Mouse (Mus musculus): ENCODE results near the gene Nrxn2. TPM values are rescaled to one million over a fixed set of nuclear protein-coding genes. Genes with fewer than 3 reads are reported as not detected.
A peak's percentile ranks its signal among the peaks of the same experiment; 100 is the strongest.

Nrxn2 gene
- total and polyA plus RNA-seq, 2 experiments from 2014 or later, result 49.4 to 256 TPM

DNA sequence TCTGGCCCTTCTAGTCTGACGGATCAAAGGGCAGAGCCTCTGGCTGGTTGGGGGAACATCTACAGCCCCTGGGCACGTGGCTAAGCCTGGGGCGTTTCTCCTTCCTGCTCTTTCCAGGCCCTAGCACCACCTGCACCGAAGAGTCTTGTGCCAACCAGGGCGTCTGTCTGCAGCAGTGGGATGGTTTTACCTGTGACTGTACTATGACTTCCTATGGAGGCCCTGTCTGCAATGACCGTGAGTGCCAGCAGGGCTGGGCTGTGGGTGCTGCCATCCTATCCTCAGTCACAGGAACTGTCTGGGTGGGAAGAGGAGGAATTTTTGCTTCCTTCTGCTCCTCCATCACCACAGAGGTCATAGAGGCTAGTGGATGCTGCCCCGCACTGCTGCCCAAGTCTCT lies 74.7 kb downstream of the Nrxn2 start:
- DNase-seq (no peak), ATAC-seq (no peak)
- H3K4me1 ChIP-seq (ENCODE audit: insufficient read depth), result peaks cover 6% of the 10 kb centered on the region; the same call in 1 of the 2 replicates
- H3K4me3 ChIP-seq (ENCODE audit: low read depth, low read length), result no peak overlapping the region
- peaks cover 11% of the 10 kb centered on the region for H3K36me3 ChIP-seq (ENCODE audit: insufficient read depth)
- H3K9me3 ChIP-seq (ENCODE audit: low read length), result no peaks in the 10 kb centered on the region
- H3K9ac ChIP-seq, result no peak overlapping the region
- H3K27ac ChIP-seq (ENCODE audit: low read depth, low read length), result no peak overlapping the region
- 86% methylated on average over 7 of the region's 7 CpGs for WGBS
- H3K4me2 ChIP-seq (ENCODE audit: low read depth), result no peak overlapping the region
- H3K27me3 ChIP-seq (ENCODE audit: insufficient read depth, low read length), result no peaks in the 10 kb centered on the region
- TF ChIP-seq CTCF (IDR thresholded peaks at IDR 0.05; ENCODE audit: low read depth), result peak; percentile 30; the same call in 1 of the 2 replicates

DNA sequence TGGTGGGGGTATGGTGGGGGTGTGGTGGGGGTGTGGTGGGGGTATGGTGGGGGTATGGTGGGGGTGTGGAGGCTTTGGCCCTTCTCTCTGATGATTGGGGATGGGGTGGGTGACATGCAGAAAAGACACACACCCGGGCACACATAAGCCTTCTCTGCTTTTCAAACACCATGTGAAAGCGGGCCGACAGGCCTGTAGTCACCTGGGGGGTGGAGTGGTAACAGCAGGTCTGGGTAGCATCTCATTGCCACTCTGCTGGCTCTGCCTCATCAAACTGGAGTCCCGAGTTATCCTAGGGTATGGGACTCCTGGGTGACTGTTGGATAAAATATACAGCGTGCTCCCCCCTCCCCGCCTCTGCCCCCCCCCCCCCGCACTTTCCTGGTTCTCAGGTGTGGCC lies 75.5 kb downstream of the Nrxn2 start:
- Histone ChIP-seq H3K4me3 (ENCODE audit: low read depth, low read length) (no peak overlapping the region), H3K36me3 (ENCODE audit: insufficient read depth) (peaks cover 11% of the 10 kb centered on the region), H3K4me2 (ENCODE audit: low read depth) (no peak overlapping the region), H3K27ac (ENCODE audit: low read depth, low read length) (no peak overlapping the region), H3K9me3 (ENCODE audit: low read length) (no peaks in the 10 kb centered on the region), H3K4me1 (ENCODE audit: insufficient read depth) (peaks cover 6% of the 10 kb centered on the region; the same call in 1 of the 2 replicates), H3K27me3 (ENCODE audit: insufficient read depth, low read length) (no peaks in the 10 kb centered on the region), H3K9ac (no peak overlapping the region)
- no peak for TF ChIP-seq CTCF (IDR thresholded peaks at IDR 0.05; ENCODE audit: low read depth)
- no peak for DNase-seq
- no peak for ATAC-seq
- 70% methylated on average over 5 of the region's 7 CpGs for WGBS

DNA sequence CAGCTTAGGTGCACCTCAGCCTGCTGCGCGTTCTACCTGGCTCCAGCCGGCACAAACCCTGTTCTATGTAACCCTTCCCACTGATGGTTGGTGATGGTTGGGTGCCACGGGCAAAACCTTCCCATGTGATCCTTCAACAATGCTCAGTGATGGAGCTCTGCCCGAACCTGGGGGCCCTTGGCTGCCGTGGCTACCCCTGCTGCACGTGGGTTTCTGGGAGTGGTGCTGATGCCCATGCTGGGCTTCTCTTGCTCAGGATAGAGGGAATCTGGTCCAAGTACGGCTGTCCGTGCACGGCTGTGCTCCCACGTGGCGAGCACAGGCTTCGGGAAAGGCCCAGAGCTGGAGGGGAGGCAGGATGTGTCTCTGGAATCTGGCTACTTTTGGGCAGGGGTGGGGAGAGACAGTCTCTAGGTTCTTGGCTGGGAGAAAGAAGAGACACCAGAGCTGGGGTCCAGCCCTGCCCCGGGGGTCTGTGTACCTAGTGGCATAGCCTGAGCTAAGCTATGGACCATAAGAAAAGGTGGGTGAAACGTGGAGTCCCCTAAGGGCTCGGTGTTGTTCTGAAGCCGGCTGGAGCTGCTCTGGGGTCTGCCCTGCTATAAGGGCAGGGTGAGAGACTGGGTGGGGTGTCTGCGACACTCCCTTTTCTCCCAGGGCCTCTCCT lies 76.1 kb downstream of the Nrxn2 start:
- peaks cover 11% of the 10 kb centered on the region for H3K36me3 ChIP-seq (ENCODE audit: insufficient read depth)
- H3K4me3 ChIP-seq (ENCODE audit: low read depth, low read length), result no peak overlapping the region
- no peak overlapping the region for H3K4me2 ChIP-seq (ENCODE audit: low read depth)
- no peak overlapping the region for H3K27ac ChIP-seq (ENCODE audit: low read depth, low read length)
- DNase-seq (no peak), ATAC-seq (no peak)
- H3K27me3 ChIP-seq (ENCODE audit: insufficient read depth, low read length), result no peaks in the 10 kb centered on the region
- no peak for TF ChIP-seq CTCF (IDR thresholded peaks at IDR 0.05; ENCODE audit: low read depth)
- H3K9ac ChIP-seq, result no peak overlapping the region
- 65% methylated on average over 18 of the region's 18 CpGs for WGBS
- peaks cover 6% of the 10 kb centered on the region; the same call in 1 of the 2 replicates for H3K4me1 ChIP-seq (ENCODE audit: insufficient read depth)
- H3K9me3 ChIP-seq (ENCODE audit: low read length), result no peaks in the 10 kb centered on the region

- H3K9me3 ChIP-seq (ENCODE audit: low read length), result no peaks in the 10 kb centered on the region
- WGBS, result 44% methylated on average over 8 of the region's 8 CpGs
- H3K4me2 ChIP-seq (ENCODE audit: low read depth), result no peak overlapping the region
- ATAC-seq (no peak), DNase-seq (no peak)
- no peak overlapping the region for H3K4me3 ChIP-seq (ENCODE audit: low read depth, low read length)
- no peak overlapping the region for H3K9ac ChIP-seq
- H3K36me3 ChIP-seq (ENCODE audit: insufficient read depth), result peaks cover 5% of the 10 kb centered on the region
- no peak for TF ChIP-seq CTCF (IDR thresholded peaks at IDR 0.05; ENCODE audit: low read depth)
- no peaks in the 10 kb centered on the region for H3K27me3 ChIP-seq (ENCODE audit: insufficient read depth, low read length)
- peaks cover 6% of the 10 kb centered on the region; the same call in 1 of the 2 replicates for H3K4me1 ChIP-seq (ENCODE audit: insufficient read depth)
- H3K27ac ChIP-seq (ENCODE audit: low read depth, low read length), result 0 out of 2 replicates have a peak overlapping the region, but pooled peaks have one; percentile 40
Measured at GRCm38 (mm10) chr19:6495714-6496113, 77.2 kb downstream of the Nrxn2 start.

GRCm38 (mm10) chr19:6496462-6497149 lies 78.1 kb downstream of the Nrxn2 start:
- TF ChIP-seq CTCF (IDR thresholded peaks at IDR 0.05; ENCODE audit: low read depth), result no peak

DNA sequence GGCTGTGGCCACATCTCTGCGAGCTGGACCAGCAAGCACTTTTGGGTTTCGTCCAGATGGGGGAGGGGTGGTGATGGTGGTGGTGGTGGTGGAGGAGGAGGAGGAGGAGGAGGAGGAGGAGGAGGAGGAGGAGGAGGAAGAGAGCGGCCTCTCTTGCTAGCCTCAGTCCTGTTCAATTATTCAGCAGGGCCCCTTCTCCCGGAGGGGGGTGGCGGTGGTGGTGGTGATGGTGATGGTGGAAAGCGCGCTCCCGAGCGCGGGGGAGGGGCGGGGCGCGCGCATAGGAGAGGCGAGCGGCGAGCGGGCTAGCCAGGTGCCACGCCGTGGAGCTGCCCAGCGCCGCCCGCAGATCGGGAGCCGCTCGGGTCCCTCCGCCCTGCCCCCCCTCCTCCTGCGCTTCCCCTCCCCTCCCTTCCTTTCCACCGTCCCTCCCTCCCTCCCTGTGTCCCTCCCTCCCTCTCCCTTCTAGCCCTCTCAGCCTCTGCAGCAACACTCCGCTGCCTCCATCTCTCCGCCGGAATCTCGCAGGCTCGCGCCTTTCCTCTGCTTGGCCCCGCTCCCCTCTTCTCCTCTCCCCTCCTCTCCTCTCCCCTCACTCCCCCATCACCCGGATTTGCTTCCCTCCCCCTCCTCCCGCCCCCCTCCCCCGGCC lies 78.7 kb downstream of the Nrxn2 start:
- Histone ChIP-seq H3K27ac (ENCODE audit: low read depth, low read length) (peak overlapping the region; percentile 96), H3K4me1 (ENCODE audit: insufficient read depth) (peaks cover 6% of the 10 kb centered on the region; the same call in 1 of the 2 replicates), H3K9me3 (ENCODE audit: low read length) (no peaks in the 10 kb centered on the region), H3K36me3 (ENCODE audit: insufficient read depth) (no peaks in the 10 kb centered on the region), H3K4me3 (ENCODE audit: low read depth, low read length) (peak overlapping the region; percentile 80), H3K27me3 (ENCODE audit: insufficient read depth, low read length) (no peaks in the 10 kb centered on the region), H3K4me2 (ENCODE audit: low read depth) (peak overlapping the region; percentile 86), H3K9ac (peak overlapping the region; percentile 94)
- TF ChIP-seq CTCF (IDR thresholded peaks at IDR 0.05; ENCODE audit: low read depth), result no peak
- peak; percentile 77 for ATAC-seq
- DNase-seq, result peak; percentile 83
- WGBS, result 4% methylated on average over 19 of the region's 39 CpGs

More at GRCm38 (mm10) chr19:6496462-6497149, 78.1 kb downstream of the Nrxn2 start:
- WGBS, result 8% methylated on average over 6 of the region's 6 CpGs
- Histone ChIP-seq H3K9ac (peak overlapping the region; percentile 94), H3K9me3 (ENCODE audit: low read length) (no peaks in the 10 kb centered on the region), H3K4me2 (ENCODE audit: low read depth) (peak overlapping the region; percentile 86), H3K4me3 (ENCODE audit: low read depth, low read length) (peak overlapping the region; percentile 80), H3K27ac (ENCODE audit: low read depth, low read length) (peak overlapping the region; percentile 96), H3K4me1 (ENCODE audit: insufficient read depth) (peaks cover 6% of the 10 kb centered on the region; the same call in 1 of the 2 replicates), H3K36me3 (ENCODE audit: insufficient read depth) (no peaks in the 10 kb centered on the region), H3K27me3 (ENCODE audit: insufficient read depth, low read length) (no peaks in the 10 kb centered on the region)
- DNase-seq, result no peak
- peak; percentile 8; the same call in 1 of the 2 replicates for ATAC-seq
